Mouse (Mus musculus): ENCODE measurements around the gene Tgfa.

Gene Tgfa

GRCm38 (mm10) chr6:86296938-86297337 lies 101.9 kb downstream of the Tgfa start:
- no peak for DNase-seq (ENCODE audit: low spot score)

DNA sequence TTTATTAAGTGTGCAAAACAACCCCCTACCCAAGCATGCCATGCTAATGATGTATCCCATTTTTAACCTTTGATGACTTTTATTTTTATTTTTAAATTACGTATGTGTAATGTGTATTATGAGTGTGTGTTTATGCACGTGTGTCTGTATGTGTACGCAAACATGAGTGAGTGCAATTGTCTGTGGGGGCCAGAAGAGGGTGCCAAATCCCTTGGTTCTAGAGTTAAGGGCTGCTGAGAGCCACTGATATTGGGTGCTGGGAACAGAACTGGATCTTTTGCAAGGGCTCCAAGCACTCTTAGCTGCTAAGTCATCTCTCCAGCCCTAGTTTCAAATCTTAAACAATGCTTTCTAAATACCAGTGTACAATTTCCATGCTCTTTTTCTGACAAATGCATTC lies 103.9 kb downstream of the Tgfa start:
- no peak for DNase-seq (ENCODE audit: low spot score)

DNA sequence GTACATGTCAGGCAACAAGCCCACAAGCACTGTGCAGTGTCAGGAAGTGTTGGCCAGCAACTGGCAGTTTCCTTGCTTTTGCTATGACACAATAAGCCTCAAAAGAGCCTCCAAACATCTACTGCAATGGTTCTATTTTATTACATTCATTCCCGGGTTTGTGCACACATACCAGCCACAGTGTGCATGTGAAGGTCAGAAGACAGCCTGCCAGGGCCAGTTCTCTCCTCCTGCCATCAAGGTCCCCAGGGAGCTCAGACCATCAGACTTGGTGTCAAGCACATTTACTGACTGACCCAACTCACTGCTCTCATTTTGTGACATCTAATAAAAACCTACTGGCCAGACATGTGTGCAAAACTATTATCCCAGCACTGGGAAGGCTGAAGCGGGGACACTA lies 104.4 kb downstream of the Tgfa start:
- DNase-seq (ENCODE audit: low spot score): no peak

- no peak for DNase-seq (ENCODE audit: low spot score)
Measured at GRCm38 (mm10) chr6:86305680-86306079, 110.7 kb downstream of the Tgfa start.

- DNase-seq (ENCODE audit: low spot score): no peak
Measured at GRCm38 (mm10) chr6:86314011-86314410, 119.0 kb downstream of the Tgfa start.

- DNase-seq (ENCODE audit: low spot score): no peak
Measured at GRCm38 (mm10) chr6:86317066-86317465, 122.0 kb downstream of the Tgfa start.

- DNase-seq (ENCODE audit: low spot score): no peak
Measured at GRCm38 (mm10) chr6:86318855-86319254, 123.8 kb downstream of the Tgfa start.

GRCm38 (mm10) chr6:86322031-86322563 lies 127.1 kb downstream of the Tgfa start:
- DNase-seq (ENCODE audit: low spot score): no peak

- DNase-seq (ENCODE audit: low spot score): no peak
Measured at GRCm38 (mm10) chr6:86322991-86323390, 128.0 kb downstream of the Tgfa start.

DNA sequence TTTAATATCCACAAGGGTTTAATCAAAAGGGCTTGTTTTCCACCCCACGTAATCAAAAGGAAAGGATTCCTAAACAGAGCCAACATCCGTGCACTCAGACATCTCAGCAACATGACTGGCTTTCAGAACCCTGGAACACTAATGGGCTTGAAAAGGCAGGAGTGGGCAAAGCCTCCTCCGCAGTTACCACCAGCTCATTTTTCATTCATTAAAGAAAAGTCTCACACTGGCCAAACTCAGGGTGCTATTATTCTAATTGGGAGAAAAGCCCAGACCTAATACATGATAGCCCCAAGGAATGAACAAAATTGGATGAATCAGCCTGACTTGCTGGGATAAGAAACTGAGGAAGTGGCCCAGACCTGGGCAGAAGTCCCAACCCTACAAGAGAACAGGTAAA lies 129.4 kb downstream of the Tgfa start:
- no peak for DNase-seq (ENCODE audit: low spot score)

Measured in testis, postnatal 10 days (tissue).